Mouse (Mus musculus) regulatory T cell (primary cell): ENCODE results near the gene Sphk2.

Experiments
- in situ Hi-C: fragments of 300-600 bp; cut with MboI, MseI; formaldehyde crosslinking; loops from one replicate; pipeline ENCODE4 v1.15.1; 2025; ENCODE audit warnings: high pct_unique_total_duplicates

The Sphk2 gene

GRCm38 (mm10) chr7:45717918-45718297 is at the start of gene Sphk2:
TSS of gene Sphk2 (minus strand) at chr7:45718002.
- in situ Hi-C loops = no loop called here

GRCm38 (mm10) chr7:45767500-45767899 is 49.7 kb upstream of the Sphk2 start:
- in situ Hi-C loops = no loop called here

- in situ Hi-C loops = no loop called here
Measured at GRCm38 (mm10) chr7:45766764-45767163, 49.0 kb upstream of the Sphk2 start.

- in situ Hi-C loops = no loop called here
Measured at GRCm38 (mm10) chr7:45765995-45766394, 48.2 kb upstream of the Sphk2 start.

GRCm38 (mm10) chr7:45760151-45760550 is 42.3 kb upstream of the Sphk2 start:
- in situ Hi-C loops = no loop called here

- in situ Hi-C loops = no loop called here
Measured at GRCm38 (mm10) chr7:45759400-45759799, 41.6 kb upstream of the Sphk2 start.

- in situ Hi-C loops = no loop called here
Measured at GRCm38 (mm10) chr7:45755703-45756102, 37.9 kb upstream of the Sphk2 start.

- in situ Hi-C loops = no loop called here
Measured at GRCm38 (mm10) chr7:45750162-45750561, 32.4 kb upstream of the Sphk2 start.

- in situ Hi-C loops = no loop called here
Measured at GRCm38 (mm10) chr7:45749401-45749800, 31.6 kb upstream of the Sphk2 start.

- in situ Hi-C loops = no loop called here
Measured at GRCm38 (mm10) chr7:45748110-45748509, 30.3 kb upstream of the Sphk2 start.

- in situ Hi-C loops = no loop called here
Measured at GRCm38 (mm10) chr7:45747450-45747849, 29.6 kb upstream of the Sphk2 start.

- in situ Hi-C loops = no loop called here
Measured at GRCm38 (mm10) chr7:45746518-45746917, 28.7 kb upstream of the Sphk2 start.

GRCm38 (mm10) chr7:45744387-45744786 is 26.6 kb upstream of the Sphk2 start:
- in situ Hi-C loops = no loop called here

GRCm38 (mm10) chr7:45742338-45742737 is 24.5 kb upstream of the Sphk2 start:
- in situ Hi-C loops = no loop called here

- in situ Hi-C loops = no loop called here
Measured at GRCm38 (mm10) chr7:45741777-45742176, 24.0 kb upstream of the Sphk2 start.

GRCm38 (mm10) chr7:45741308-45741707 is 23.5 kb upstream of the Sphk2 start:
- in situ Hi-C loops = no loop called here

GRCm38 (mm10) chr7:45739820-45740219 is 22.0 kb upstream of the Sphk2 start:
- in situ Hi-C loops = no loop called here

GRCm38 (mm10) chr7:45739162-45739763 is 21.5 kb upstream of the Sphk2 start:
- in situ Hi-C loops = no loop called here

- in situ Hi-C loops = loop anchor here (5.0 kb wide), 3 partner anchors 74 to 294 kb away; partner anchors contain the start of genes Ccdc114 and Emp3
Measured at GRCm38 (mm10) chr7:45733477-45733876, 15.7 kb upstream of the Sphk2 start.

GRCm38 (mm10) chr7:45730727-45731431 is 13.1 kb upstream of the Sphk2 start:
- in situ Hi-C loops = loop anchor here (5.0 kb wide), 3 partner anchors 76 to 296 kb away; partner anchors contain the start of genes Ccdc114 and Emp3

GRCm38 (mm10) chr7:45727625-45728024 is 9.8 kb upstream of the Sphk2 start:
- in situ Hi-C loops = loop anchor here (10.0 kb wide), 1 partner anchor 1173 kb away; the partner anchor contains the start of gene Nr1h2

- in situ Hi-C loops = loop anchor here (10.0 kb wide), 1 partner anchor 1172 kb away; the partner anchor contains the start of gene Nr1h2
Measured at GRCm38 (mm10) chr7:45726419-45726818, 8.6 kb upstream of the Sphk2 start.

- in situ Hi-C loops = loop anchor here (10.0 kb wide), 1 partner anchor 1171 kb away; the partner anchor contains the start of gene Nr1h2
Measured at GRCm38 (mm10) chr7:45725713-45726112, 7.9 kb upstream of the Sphk2 start, which contains the start of gene Spaca4. TSS of gene Spaca4 (minus strand) at chr7:45725813.
